Mouse (Mus musculus) G1E (cell line): ENCODE measurements around the gene Smad3.

Experiments
- CTCF ChIP-seq: IDR thresholded peaks from 2 replicates; pipeline ENCODE4 v1.5.1; 2012; ENCODE audit warnings: low read depth, low read length, inconsistent platforms, mixed read lengths
- GATA1 ChIP-seq: IDR thresholded peaks from 2 replicates; pipeline ENCODE4 v1.6.1; 2012; ENCODE audit warnings: borderline replicate concordance, low read length, inconsistent platforms, mixed read lengths
- GATA2 ChIP-seq: IDR thresholded peaks from 2 replicates; pipeline ENCODE4 v1.6.1; 2012; ENCODE audit warnings: low read depth, low read length, inconsistent platforms, borderline replicate concordance
- POLR2AphosphoS5 ChIP-seq: IDR thresholded peaks from 2 replicates; pipeline ENCODE4 v1.6.1; 2012; ENCODE audit warnings: low read depth, low read length, inconsistent platforms; ENCODE audit not compliant: insufficient replicate concordance
- TAL1 ChIP-seq: conservative IDR thresholded peaks from 2 replicates; pipeline ENCODE4 v1.6.1; 2012; ENCODE audit warnings: low read depth, low read length, inconsistent platforms, mixed read lengths

GRCm38 (mm10) chr9:63696463-63697105 is 61.2 kb downstream of the Smad3 start:
- TF ChIP-seq CTCF, result no peak
- no peak for TF ChIP-seq POLR2AphosphoS5
- no peak for TF ChIP-seq GATA1
- no peak for TF ChIP-seq TAL1
- TF ChIP-seq GATA2, result no peak
